Mouse (Mus musculus) midbrain, embryonic 15.5 days (tissue): ENCODE data around the gene Dnah3. TPM values are rescaled to one million over a fixed set of nuclear protein-coding genes. Genes with fewer than 3 reads are reported as not detected.

Source experiments
- ATAC-seq: fragments of 200-750 bp; cut with Nextera tagmentation; replicated peaks from 2 replicates; pipeline ENCODE4 v1.8.0; 2017; ENCODE audit warnings: moderate TSS enrichment
- H3K27ac ChIP-seq: fragments of 300-500 bp; sonication (generic); 2 replicates; pipeline ENCODE4 v1.5.1; 2015; ENCODE audit warnings: mild to moderate bottlenecking, inconsistent platforms
- H3K27me3 ChIP-seq: fragments of 300-500 bp; sonication (generic); replicated peaks from 2 replicates; pipeline ENCODE4 v1.6.1; 2015; ENCODE audit warnings: inconsistent platforms
- H3K36me3 ChIP-seq: fragments of 300-500 bp; sonication (generic); replicated peaks from 2 replicates; pipeline ENCODE4 v1.6.1; 2015; ENCODE audit warnings: inconsistent platforms
- H3K4me1 ChIP-seq: fragments of 300-500 bp; sonication (generic); 2 replicates; pipeline ENCODE4 v1.6.1; 2015; ENCODE audit warnings: inconsistent platforms
- H3K4me2 ChIP-seq: fragments of 300-500 bp; sonication (generic); 2 replicates; pipeline ENCODE4 v1.6.1; 2015; ENCODE audit warnings: inconsistent platforms, mild to moderate bottlenecking, moderate library complexity
- H3K4me3 ChIP-seq: fragments of 300-500 bp; sonication (generic); 2 replicates; pipeline ENCODE4 v1.5.1; 2015; ENCODE audit warnings: mild to moderate bottlenecking, inconsistent platforms
- H3K9ac ChIP-seq: fragments of 300-500 bp; sonication (generic); 2 replicates; pipeline ENCODE4 v1.6.1; 2015; ENCODE audit warnings: mild to moderate bottlenecking, inconsistent platforms
- H3K9me3 ChIP-seq: fragments of 300-500 bp; sonication (generic); 2 replicates; pipeline ENCODE4 v1.6.1; 2016; ENCODE audit warnings: inconsistent platforms
- WGBS: fragments of 180-500 bp; shearing (Covaris S2); methylation state at CpG from one replicate; pipeline ENCODE4 v1.1.7; 2015; ENCODE audit warnings: mixed read lengths; 5-methylcytosine and 5-hydroxymethylcytosine counted together
- polyA plus RNA-seq: library from polyadenylated mRNA; unstranded; fragments of >200 nt; fragmentation: Nextera tagmentation; extraction: Ambion mirVana; gene quantifications from 2 replicates; pipeline ENCODE4 v1.2.1, GENCODE M21; 2015

Gene Dnah3
- polyA plus RNA-seq, 1 experiment from 2014 or later: 0.21 TPM

GRCm38 (mm10) chr7:120036422-120036821 is 58.7 kb downstream of the Dnah3 start:
- H3K9me3 ChIP-seq: no peaks in the 10 kb centered on the region
- H3K27me3 ChIP-seq: no peaks in the 10 kb centered on the region
- H3K9ac ChIP-seq: no peak overlapping the region
- no peak overlapping the region for H3K27ac ChIP-seq
- H3K4me3 ChIP-seq: no peak overlapping the region
- H3K4me2 ChIP-seq: no peak overlapping the region
- WGBS: 47% methylated on average over 5 of the region's 5 CpGs
- 0 out of 2 replicates have a peak, but pooled peaks have one; percentile 33 for ATAC-seq
- no peaks in the 10 kb centered on the region for H3K4me1 ChIP-seq
- no peaks in the 10 kb centered on the region for H3K36me3 ChIP-seq

- Histone ChIP-seq H3K9ac (no peak overlapping the region), H3K4me1 (no peaks in the 10 kb centered on the region), H3K27me3 (no peaks in the 10 kb centered on the region), H3K27ac (peak overlapping the region; percentile 20; the same call in 1 of the 2 replicates), H3K36me3 (no peaks in the 10 kb centered on the region), H3K4me2 (no peak overlapping the region), H3K9me3 (no peaks in the 10 kb centered on the region), H3K4me3 (no peak overlapping the region)
- WGBS: 81% methylated on average over 4 of the region's 4 CpGs
- no peak; the same call in 1 of the 2 replicates for ATAC-seq
These were observed 60.1 kb downstream of the Dnah3 start for GRCm38 (mm10) chr7:120034996-120035395.

- peak overlapping the region; percentile 20; the same call in 1 of the 2 replicates for H3K27ac ChIP-seq
- no peaks in the 10 kb centered on the region for H3K4me1 ChIP-seq
- WGBS: 75% methylated on average over 1 of the region's 1 CpGs
- H3K9me3 ChIP-seq: no peaks in the 10 kb centered on the region
- peak; percentile 86 for ATAC-seq
- no peaks in the 10 kb centered on the region for H3K36me3 ChIP-seq
- no peak overlapping the region for H3K9ac ChIP-seq
- no peak overlapping the region for H3K4me3 ChIP-seq
- H3K4me2 ChIP-seq: no peak overlapping the region
- no peaks in the 10 kb centered on the region for H3K27me3 ChIP-seq
These were observed 60.5 kb downstream of the Dnah3 start for GRCm38 (mm10) chr7:120034566-120034965.

- Histone ChIP-seq H3K4me2 (no peak overlapping the region), H3K27ac (no peak overlapping the region), H3K4me3 (no peak overlapping the region), H3K27me3 (no peaks in the 10 kb centered on the region), H3K36me3 (no peaks in the 10 kb centered on the region), H3K9ac (no peak overlapping the region), H3K9me3 (no peaks in the 10 kb centered on the region), H3K4me1 (no peaks in the 10 kb centered on the region)
- no peak for ATAC-seq
- WGBS: 95% methylated on average over 1 of the region's 1 CpGs
These were observed 66.4 kb downstream of the Dnah3 start for GRCm38 (mm10) chr7:120028669-120029068.

- WGBS: 77% methylated on average over 6 of the region's 6 CpGs
- H3K27ac ChIP-seq: no peak overlapping the region
- H3K9me3 ChIP-seq: no peaks in the 10 kb centered on the region
- no peak overlapping the region for H3K4me2 ChIP-seq
- no peak overlapping the region for H3K4me3 ChIP-seq
- ATAC-seq: no peak
- H3K36me3 ChIP-seq: no peaks in the 10 kb centered on the region
- no peaks in the 10 kb centered on the region for H3K27me3 ChIP-seq
- no peak overlapping the region for H3K9ac ChIP-seq
- no peaks in the 10 kb centered on the region for H3K4me1 ChIP-seq
These were observed 98.0 kb downstream of the Dnah3 start for GRCm38 (mm10) chr7:119997066-119997465.

GRCm38 (mm10) chr7:119985279-119985912 is 109.7 kb downstream of the Dnah3 start:
- WGBS: 72% methylated on average over 3 of the region's 3 CpGs

GRCm38 (mm10) chr7:119980170-119980569 is 114.9 kb downstream of the Dnah3 start:
- no peak overlapping the region for H3K4me2 ChIP-seq
- no peaks in the 10 kb centered on the region for H3K27me3 ChIP-seq
- H3K9ac ChIP-seq: no peak overlapping the region
- ATAC-seq: no peak
- 85% methylated on average over 3 of the region's 3 CpGs for WGBS
- H3K4me3 ChIP-seq: no peak overlapping the region
- no peak overlapping the region for H3K27ac ChIP-seq
- H3K4me1 ChIP-seq: no peaks in the 10 kb centered on the region
- no peaks in the 10 kb centered on the region for H3K36me3 ChIP-seq
- no peaks in the 10 kb centered on the region for H3K9me3 ChIP-seq

More at GRCm38 (mm10) chr7:119985279-119985912, 109.7 kb downstream of the Dnah3 start:
- H3K27ac ChIP-seq: no peak overlapping the region
- no peaks in the 10 kb centered on the region for H3K4me1 ChIP-seq
- no peaks in the 10 kb centered on the region for H3K27me3 ChIP-seq
- H3K4me2 ChIP-seq: no peak overlapping the region
- no peak for ATAC-seq
- H3K4me3 ChIP-seq: no peak overlapping the region
- H3K9ac ChIP-seq: no peak overlapping the region
- H3K9me3 ChIP-seq: no peaks in the 10 kb centered on the region
- H3K36me3 ChIP-seq: no peaks in the 10 kb centered on the region

GRCm38 (mm10) chr7:119978576-119978975 is 116.5 kb downstream of the Dnah3 start:
- Histone ChIP-seq H3K9me3 (no peaks in the 10 kb centered on the region), H3K4me3 (no peak overlapping the region), H3K4me2 (no peak overlapping the region), H3K4me1 (no peaks in the 10 kb centered on the region), H3K27ac (no peak overlapping the region), H3K27me3 (no peaks in the 10 kb centered on the region), H3K9ac (no peak overlapping the region), H3K36me3 (no peaks in the 10 kb centered on the region)
- no peak for ATAC-seq

GRCm38 (mm10) chr7:119977574-119977973 is 117.5 kb downstream of the Dnah3 start:
- Histone ChIP-seq H3K27ac (no peak overlapping the region), H3K36me3 (no peaks in the 10 kb centered on the region), H3K4me1 (no peaks in the 10 kb centered on the region), H3K27me3 (no peaks in the 10 kb centered on the region), H3K4me2 (no peak overlapping the region), H3K9me3 (no peaks in the 10 kb centered on the region), H3K9ac (no peak overlapping the region), H3K4me3 (no peak overlapping the region)
- 86% methylated on average over 7 of the region's 7 CpGs for WGBS
- ATAC-seq: no peak

- Histone ChIP-seq H3K27me3 (no peaks in the 10 kb centered on the region), H3K9ac (no peak overlapping the region), H3K4me3 (no peak overlapping the region), H3K36me3 (no peaks in the 10 kb centered on the region), H3K27ac (no peak overlapping the region), H3K9me3 (no peaks in the 10 kb centered on the region), H3K4me2 (no peak overlapping the region), H3K4me1 (no peaks in the 10 kb centered on the region)
- no peak for ATAC-seq
- 83% methylated on average over 6 of the region's 6 CpGs for WGBS
These were observed 118.8 kb downstream of the Dnah3 start for GRCm38 (mm10) chr7:119976256-119976655.

- Histone ChIP-seq H3K36me3 (no peaks in the 10 kb centered on the region), H3K27me3 (no peaks in the 10 kb centered on the region), H3K4me1 (no peaks in the 10 kb centered on the region), H3K4me2 (no peak overlapping the region), H3K27ac (no peak overlapping the region), H3K9ac (no peak overlapping the region), H3K4me3 (no peak overlapping the region), H3K9me3 (no peaks in the 10 kb centered on the region)
- 86% methylated on average over 5 of the region's 5 CpGs for WGBS
- ATAC-seq: no peak
These were observed 120.9 kb downstream of the Dnah3 start for GRCm38 (mm10) chr7:119974214-119974613.

GRCm38 (mm10) chr7:119969320-119969719 is 125.8 kb downstream of the Dnah3 start:
- WGBS: 81% methylated on average over 2 of the region's 2 CpGs
- H3K36me3 ChIP-seq: no peaks in the 10 kb centered on the region
- H3K4me3 ChIP-seq: no peak overlapping the region
- no peaks in the 10 kb centered on the region for H3K9me3 ChIP-seq
- no peak overlapping the region for H3K4me2 ChIP-seq
- H3K27ac ChIP-seq: no peak overlapping the region
- H3K9ac ChIP-seq: no peak overlapping the region
- H3K27me3 ChIP-seq: no peaks in the 10 kb centered on the region
- ATAC-seq: no peak
- no peaks in the 10 kb centered on the region for H3K4me1 ChIP-seq

GRCm38 (mm10) chr7:119965651-119966395 is 129.3 kb downstream of the Dnah3 start:
- Histone ChIP-seq H3K4me3 (no peak overlapping the region), H3K9me3 (no peaks in the 10 kb centered on the region), H3K27me3 (no peaks in the 10 kb centered on the region), H3K4me2 (no peak overlapping the region), H3K27ac (no peak overlapping the region), H3K9ac (no peak overlapping the region), H3K36me3 (no peaks in the 10 kb centered on the region), H3K4me1 (no peaks in the 10 kb centered on the region)
- 88% methylated on average over 9 of the region's 9 CpGs for WGBS
- no peak for ATAC-seq
